Mouse (Mus musculus) T-helper 1 cell (primary cell): ENCODE data around the gene Ttc28.

Source experiments
- in situ Hi-C: fragments of 300-600 bp; cut with MboI, MseI; formaldehyde crosslinking; loops from one replicate; pipeline ENCODE4 v1.15.1; 2025; ENCODE audit warnings: high pct_unique_total_duplicates

Ttc28 gene

DNA sequence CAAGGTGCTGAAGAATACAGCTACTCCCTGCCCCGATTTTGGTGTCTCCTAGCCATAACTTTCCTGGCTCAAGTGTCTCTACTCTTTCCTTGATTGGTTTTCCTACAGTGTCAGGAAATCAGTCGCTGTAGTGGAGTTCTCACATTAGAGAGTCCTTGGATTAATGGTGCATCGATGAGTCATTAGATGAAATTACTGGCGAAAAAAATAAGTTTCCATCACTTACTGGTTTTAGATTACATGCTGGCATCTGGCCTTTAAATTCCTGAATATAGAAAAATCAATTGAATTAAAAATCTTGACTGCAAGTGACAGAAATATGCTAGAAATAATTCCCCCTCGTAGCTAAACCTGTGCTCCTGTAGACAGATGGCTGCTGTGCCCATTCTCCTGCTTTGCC, 168.4 kb downstream of the Ttc28 start:
- in situ Hi-C loops: no loop called here

- in situ Hi-C loops: no loop called here
These were observed 170.0 kb downstream of the Ttc28 start for GRCm38 (mm10) chr5:111049584-111049983.

- in situ Hi-C loops: no loop called here
These were observed 170.5 kb downstream of the Ttc28 start for GRCm38 (mm10) chr5:111050135-111050534.

DNA sequence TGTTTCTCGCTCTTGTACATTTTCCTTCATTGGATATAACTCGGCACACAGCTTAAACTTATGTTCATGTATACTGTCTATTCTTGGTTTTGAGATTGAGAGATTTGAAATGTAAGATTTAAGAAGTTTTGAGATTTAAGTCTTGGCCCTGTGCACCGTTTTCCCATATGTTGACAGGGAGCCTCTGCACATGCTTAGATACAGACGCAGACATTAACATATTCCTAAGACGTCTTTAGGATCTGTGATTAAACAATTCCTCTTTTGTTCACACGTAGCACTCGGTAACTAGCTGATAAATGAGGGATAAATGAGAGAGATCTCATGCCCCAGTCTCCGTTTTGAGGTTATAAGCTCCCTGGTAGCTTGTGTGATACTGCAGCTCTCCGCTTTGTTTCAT, 174.8 kb downstream of the Ttc28 start:
- in situ Hi-C loops: no loop called here

GRCm38 (mm10) chr5:111054848-111055428, 175.3 kb downstream of the Ttc28 start:
- in situ Hi-C loops: loop anchor here (5.0 kb wide), 1 partner anchor 63 kb away; no protein-coding TSS in a partner anchor

DNA sequence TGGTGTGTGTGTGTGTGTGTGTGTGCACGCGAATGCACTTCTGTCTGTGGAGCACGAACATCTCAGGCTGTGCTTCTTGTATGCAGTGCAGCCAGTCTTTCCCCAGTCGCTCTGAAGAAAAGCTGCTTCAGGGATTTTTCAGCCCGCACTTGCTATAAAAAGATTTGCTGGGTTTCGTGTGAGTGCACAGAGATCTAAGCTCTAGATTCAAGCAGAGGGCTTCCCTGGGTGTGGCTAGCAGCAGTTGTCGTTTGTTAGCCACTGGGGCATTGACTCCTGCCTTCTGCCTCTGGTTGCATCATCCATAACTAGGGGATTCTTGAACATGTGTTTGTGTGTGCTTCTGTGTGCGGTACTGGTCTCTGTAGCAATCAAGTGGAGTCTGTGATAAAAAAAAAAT, 175.9 kb downstream of the Ttc28 start:
- in situ Hi-C loops: loop anchor here (5.0 kb wide), 1 partner anchor 63 kb away; no protein-coding TSS in a partner anchor

DNA sequence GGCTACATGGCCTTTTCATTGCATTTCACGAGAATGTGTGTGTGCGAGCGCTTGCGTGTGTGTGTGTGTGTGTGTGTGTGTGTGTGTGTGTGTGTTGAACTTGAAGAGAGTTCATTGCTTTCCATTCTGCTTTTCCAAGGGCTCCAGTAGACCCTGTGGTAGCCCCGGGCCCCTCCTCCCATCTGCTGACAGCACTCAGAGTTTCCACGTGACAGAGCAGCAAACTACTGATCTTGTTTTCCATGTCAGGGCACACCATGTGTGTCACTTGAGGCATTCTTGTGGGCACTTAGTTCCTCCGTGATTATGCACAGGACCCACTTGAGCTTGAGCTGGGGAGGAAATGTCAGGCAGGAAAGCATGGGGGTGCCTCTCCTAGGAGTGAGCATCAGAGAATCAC, 177.5 kb downstream of the Ttc28 start:
- in situ Hi-C loops: loop anchor here (5.0 kb wide), 1 partner anchor 65 kb away; no protein-coding TSS in a partner anchor

DNA sequence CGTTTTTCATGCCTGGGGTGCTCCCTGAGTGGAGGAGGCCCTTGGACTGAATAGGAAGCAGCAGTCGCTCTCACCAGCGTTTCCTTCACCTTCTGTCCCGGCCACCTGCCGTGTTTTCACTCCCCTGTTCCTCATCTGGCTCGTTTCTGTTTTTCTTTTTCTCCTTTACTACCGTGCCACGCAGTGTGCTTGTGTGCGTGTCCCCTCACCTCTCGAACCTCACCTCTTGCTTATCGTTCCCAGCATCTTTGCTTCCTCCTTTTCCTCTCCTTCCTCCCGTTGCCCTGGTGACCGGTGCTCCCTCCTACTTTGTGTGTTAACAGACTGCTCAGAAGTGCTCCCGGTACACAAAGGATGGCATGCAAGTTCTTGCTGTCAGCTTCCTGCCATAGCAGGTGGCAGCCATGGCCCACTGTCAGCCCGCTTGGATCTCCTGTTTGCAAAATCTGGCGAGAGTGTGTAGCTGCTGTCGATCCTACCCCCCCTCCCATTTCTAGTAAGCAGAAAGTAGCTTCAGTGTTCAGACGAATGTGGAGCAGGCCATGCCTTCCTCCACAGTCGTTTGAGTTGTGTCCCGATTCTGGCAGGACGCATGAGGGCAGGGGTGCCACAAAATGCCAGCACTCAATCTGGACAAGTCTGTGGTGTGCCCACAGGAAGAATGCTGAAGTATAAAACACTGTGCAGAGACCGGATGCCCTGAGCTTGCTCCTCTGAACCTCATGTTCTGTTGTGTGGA, 179.0 kb downstream of the Ttc28 start:
- in situ Hi-C loops: loop anchor here (5.0 kb wide), 1 partner anchor 66 kb away; no protein-coding TSS in a partner anchor

GRCm38 (mm10) chr5:111059140-111059921, 179.7 kb downstream of the Ttc28 start:
- in situ Hi-C loops: loop anchor here (5.0 kb wide), 1 partner anchor 67 kb away; no protein-coding TSS in a partner anchor

GRCm38 (mm10) chr5:111060246-111060745, 180.7 kb downstream of the Ttc28 start:
- in situ Hi-C loops: no loop called here

GRCm38 (mm10) chr5:111063155-111063554, 183.6 kb downstream of the Ttc28 start:
- in situ Hi-C loops: no loop called here

- in situ Hi-C loops: no loop called here
These were observed 184.4 kb downstream of the Ttc28 start for GRCm38 (mm10) chr5:111063991-111064390.

DNA sequence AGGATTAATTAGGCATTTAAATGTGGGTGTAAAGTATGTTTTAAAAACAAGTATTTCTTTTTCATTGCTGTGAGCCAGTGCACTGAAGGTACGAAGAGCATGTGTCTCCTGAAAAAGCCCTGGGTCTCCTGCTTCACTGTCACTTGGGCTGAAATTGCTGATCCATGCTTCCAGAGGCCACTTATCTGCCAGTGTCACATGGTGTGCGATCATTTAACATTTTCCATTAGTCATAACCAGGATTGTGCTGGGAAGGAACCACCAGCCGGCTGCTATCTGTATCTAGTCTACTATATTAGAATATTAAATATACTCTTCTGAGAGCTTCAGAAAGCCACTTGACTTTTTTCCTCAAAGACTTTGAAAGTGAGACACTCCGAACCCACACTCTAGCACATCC, 186.2 kb downstream of the Ttc28 start:
- in situ Hi-C loops: no loop called here

DNA sequence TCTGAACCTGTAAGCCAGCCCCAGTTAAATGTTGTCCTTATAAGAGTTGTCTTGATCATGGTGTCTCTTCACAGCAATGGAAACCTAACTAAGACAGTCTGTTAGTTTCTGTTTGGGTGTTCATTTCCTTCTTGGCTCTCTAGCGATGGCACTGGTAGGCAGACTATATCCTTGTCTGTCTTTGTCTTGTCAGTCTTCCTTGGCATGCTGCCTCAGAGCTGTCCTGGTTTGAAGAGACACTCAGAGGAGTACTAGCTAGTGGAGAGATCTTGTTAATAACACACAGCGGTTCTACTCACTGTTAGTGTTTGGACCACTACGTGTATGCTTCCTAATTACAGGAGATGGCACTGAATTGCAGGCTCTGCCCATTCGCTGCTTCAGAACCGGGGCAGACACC, 189.9 kb downstream of the Ttc28 start:
- in situ Hi-C loops: no loop called here

- in situ Hi-C loops: no loop called here
These were observed 190.3 kb downstream of the Ttc28 start for GRCm38 (mm10) chr5:111069931-111070330.

GRCm38 (mm10) chr5:111070361-111070760, 190.8 kb downstream of the Ttc28 start:
- in situ Hi-C loops: no loop called here

- in situ Hi-C loops: no loop called here
These were observed 193.7 kb downstream of the Ttc28 start for GRCm38 (mm10) chr5:111073316-111073736.

- in situ Hi-C loops: no loop called here
These were observed 194.4 kb downstream of the Ttc28 start for GRCm38 (mm10) chr5:111074050-111074449.

DNA sequence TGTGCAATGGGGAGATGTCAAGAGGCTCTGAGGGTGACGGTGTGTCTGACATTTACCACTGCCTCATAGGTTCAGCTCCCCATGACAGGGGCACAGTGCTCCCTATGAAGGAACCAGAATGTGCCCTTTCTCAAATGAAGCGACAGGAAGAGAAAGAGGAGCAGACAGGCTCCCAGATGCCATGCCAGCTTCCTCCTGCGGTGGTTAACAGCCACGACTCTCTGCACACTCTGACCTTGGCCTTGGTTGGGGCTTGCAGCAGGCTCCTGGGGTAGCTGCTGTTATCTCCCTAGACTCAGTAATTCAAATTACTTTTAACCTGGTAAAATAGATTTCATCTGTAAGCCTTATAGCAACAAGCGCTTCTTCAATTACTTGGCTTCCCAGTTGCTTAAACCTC, 196.2 kb downstream of the Ttc28 start:
- in situ Hi-C loops: no loop called here

DNA sequence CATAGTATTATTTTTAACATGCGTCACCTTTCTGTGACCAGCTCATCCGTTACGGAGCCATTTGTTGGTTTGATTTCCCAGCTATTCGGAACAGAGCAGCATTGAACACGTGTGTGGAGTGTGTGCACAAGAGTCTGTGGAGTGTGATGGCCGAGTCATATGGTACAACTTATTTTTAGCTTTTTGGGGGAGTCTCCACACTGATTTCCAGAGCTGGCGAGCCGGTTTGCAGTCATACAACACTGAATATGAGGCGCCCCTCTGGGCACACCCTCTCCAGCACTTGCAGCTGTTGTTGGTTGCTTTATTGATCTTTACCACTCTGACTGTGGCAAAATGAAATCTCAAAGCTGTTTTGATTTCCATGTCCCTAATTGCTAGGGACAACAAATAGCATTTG, 197.7 kb downstream of the Ttc28 start:
- in situ Hi-C loops: no loop called here

- in situ Hi-C loops: no loop called here
These were observed 201.0 kb downstream of the Ttc28 start for GRCm38 (mm10) chr5:111080601-111081000.

DNA sequence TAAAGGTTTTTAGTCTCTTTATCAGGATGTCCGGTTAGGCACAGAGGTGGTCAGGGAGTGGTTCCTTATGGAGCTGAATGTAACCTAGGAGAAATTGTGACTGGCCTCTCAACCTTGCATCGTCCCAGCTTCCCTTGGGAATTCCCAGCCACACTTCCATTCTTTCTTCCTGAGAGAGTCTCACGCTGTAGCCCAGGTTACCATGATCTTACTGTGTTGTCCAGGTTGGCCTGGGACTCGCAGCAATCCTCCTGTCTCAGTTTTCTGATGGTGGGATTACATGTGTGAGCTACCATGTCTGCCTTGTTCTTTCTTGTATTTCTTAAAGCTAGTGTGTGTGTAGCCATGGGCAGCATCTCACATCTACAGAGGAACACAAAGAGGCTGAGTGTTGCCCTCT, 206.2 kb downstream of the Ttc28 start:
- in situ Hi-C loops: no loop called here
